Mouse (Mus musculus) stomach, embryonic 16.5 days (tissue): ENCODE data around the gene Insig1. TPM values are rescaled to one million over a fixed set of nuclear protein-coding genes. Genes with fewer than 3 reads are reported as not detected.

ENCODE experiments used
- ATAC-seq: fragments of 200-750 bp; cut with Nextera tagmentation; 2 replicates; pipeline ENCODE4 v1.8.0; 2017; ENCODE audit warnings: moderate number of reproducible peaks, moderate TSS enrichment; ENCODE audit not compliant: insufficient read depth, low FRiP score
- H3K27ac ChIP-seq: fragments of 300-500 bp; sonication (generic); 2 replicates; pipeline ENCODE4 v1.5.1; 2014; ENCODE audit warnings: low read length
- H3K27me3 ChIP-seq: fragments of 300-500 bp; sonication (generic); 2 replicates; pipeline ENCODE4 v1.6.1; 2014; ENCODE audit warnings: low read length, control low read depth, mixed read lengths; ENCODE audit not compliant: control insufficient read depth, insufficient read depth
- H3K36me3 ChIP-seq: fragments of 300-500 bp; sonication (generic); 2 replicates; pipeline ENCODE4 v1.6.1; 2014; ENCODE audit warnings: low read length; ENCODE audit not compliant: control insufficient read depth, insufficient read depth
- H3K4me1 ChIP-seq: fragments of 300-500 bp; sonication (generic); 2 replicates; pipeline ENCODE4 v1.6.1; 2014; ENCODE audit warnings: low read length, control low read depth, mixed read lengths; ENCODE audit not compliant: control insufficient read depth, insufficient read depth
- H3K4me2 ChIP-seq: fragments of 300-500 bp; sonication (generic); 2 replicates; pipeline ENCODE4 v1.6.1; 2014; ENCODE audit warnings: low read depth, low read length, mixed read lengths
- H3K4me3 ChIP-seq: fragments of 300-500 bp; sonication (generic); replicated peaks from 2 replicates; pipeline ENCODE4 v1.5.1; 2014; ENCODE audit warnings: mild to moderate bottlenecking, low read length
- H3K9ac ChIP-seq: fragments of 300-500 bp; sonication (generic); 2 replicates; pipeline ENCODE4 v1.6.1; 2014; ENCODE audit warnings: low read length
- H3K9me3 ChIP-seq: fragments of 300-500 bp; sonication (generic); replicated peaks from 2 replicates; pipeline ENCODE4 v1.6.1; 2016; ENCODE audit warnings: low read length, control low read depth; ENCODE audit not compliant: control insufficient read depth
- WGBS: fragments of 180-500 bp; shearing (Covaris S2); extraction: QIAGEN DNeasy Blood & Tissue Kit; methylation state at CpG from one replicate; pipeline ENCODE4 v1.1.7; 2014; 5-methylcytosine and 5-hydroxymethylcytosine counted together
- polyA plus RNA-seq: library from polyadenylated mRNA; unstranded; fragments of >200 nt; fragmentation: Nextera tagmentation; extraction: Ambion mirVana; gene quantifications from 2 replicates; pipeline ENCODE4 v1.2.1, GENCODE M21; 2015

Gene Insig1
- polyA plus RNA-seq: 102 and 103 TPM in 2 replicates

GRCm38 (mm10) chr5:28070828-28071455 lies at the start of gene Insig1:
TSS of gene Insig1 (plus strand) at chr5:28071363.
- H3K9me3 ChIP-seq: no peaks in the 10 kb centered on the region
- H3K27ac ChIP-seq: peak within 1 kb of the TSS; percentile 92
- H3K4me3 ChIP-seq: peak within 1 kb of the TSS; percentile 83
- H3K27me3 ChIP-seq: no peaks in the 10 kb centered on the region
- WGBS: under 1% methylated on average over 64 of the region's 64 CpGs
- peak within 1 kb of the TSS; percentile 65 for H3K4me2 ChIP-seq
- peak; percentile 96 for ATAC-seq
- peaks cover 15% of the 10 kb centered on the region for H3K4me1 ChIP-seq
- H3K9ac ChIP-seq: peak within 1 kb of the TSS; percentile 87
- H3K36me3 ChIP-seq: peaks cover 16% of the 10 kb centered on the region

GRCm38 (mm10) chr5:28023452-28023851 lies 47.7 kb upstream of the Insig1 start:
- Histone ChIP-seq H3K9ac (no peak overlapping the region), H3K4me1 (no peaks in the 10 kb centered on the region), H3K36me3 (no peaks in the 10 kb centered on the region), H3K9me3 (no peaks in the 10 kb centered on the region), H3K4me2 (no peak overlapping the region), H3K4me3 (no peak overlapping the region), H3K27me3 (no peaks in the 10 kb centered on the region), H3K27ac (no peak overlapping the region)
- ATAC-seq: no peak
- WGBS: 39% methylated on average over 2 of the region's 2 CpGs

GRCm38 (mm10) chr5:28031577-28032236 lies 39.5 kb upstream of the Insig1 start:
- WGBS: 80% methylated on average over 3 of the region's 3 CpGs
- Histone ChIP-seq H3K27me3 (no peaks in the 10 kb centered on the region), H3K36me3 (no peaks in the 10 kb centered on the region), H3K4me3 (no peak overlapping the region), H3K27ac (no peak overlapping the region), H3K9ac (no peak overlapping the region), H3K9me3 (no peaks in the 10 kb centered on the region), H3K4me2 (no peak overlapping the region), H3K4me1 (peaks cover 2% of the 10 kb centered on the region; the same call in 1 of the 2 replicates)
- no peak for ATAC-seq

- peaks cover 14% of the 10 kb centered on the region for H3K4me1 ChIP-seq
- H3K27me3 ChIP-seq: no peaks in the 10 kb centered on the region
- H3K27ac ChIP-seq: no peak overlapping the region
- H3K4me2 ChIP-seq: no peak overlapping the region
- ATAC-seq: no peak
- H3K4me3 ChIP-seq: no peak overlapping the region
- 84% methylated on average over 10 of the region's 10 CpGs for WGBS
- H3K36me3 ChIP-seq: no peaks in the 10 kb centered on the region
- no peak overlapping the region for H3K9ac ChIP-seq
- H3K9me3 ChIP-seq: no peaks in the 10 kb centered on the region
Observed at GRCm38 (mm10) chr5:28032866-28033265, 38.3 kb upstream of the Insig1 start.

- Histone ChIP-seq H3K4me1 (peaks cover 18% of the 10 kb centered on the region), H3K36me3 (no peaks in the 10 kb centered on the region), H3K4me2 (no peak overlapping the region), H3K9me3 (no peaks in the 10 kb centered on the region), H3K9ac (no peak overlapping the region), H3K4me3 (no peak overlapping the region), H3K27ac (no peak overlapping the region), H3K27me3 (no peaks in the 10 kb centered on the region)
- WGBS: 85% methylated on average over 5 of the region's 5 CpGs
- ATAC-seq: no peak
Observed at GRCm38 (mm10) chr5:28033281-28033680, 37.9 kb upstream of the Insig1 start.

DNA sequence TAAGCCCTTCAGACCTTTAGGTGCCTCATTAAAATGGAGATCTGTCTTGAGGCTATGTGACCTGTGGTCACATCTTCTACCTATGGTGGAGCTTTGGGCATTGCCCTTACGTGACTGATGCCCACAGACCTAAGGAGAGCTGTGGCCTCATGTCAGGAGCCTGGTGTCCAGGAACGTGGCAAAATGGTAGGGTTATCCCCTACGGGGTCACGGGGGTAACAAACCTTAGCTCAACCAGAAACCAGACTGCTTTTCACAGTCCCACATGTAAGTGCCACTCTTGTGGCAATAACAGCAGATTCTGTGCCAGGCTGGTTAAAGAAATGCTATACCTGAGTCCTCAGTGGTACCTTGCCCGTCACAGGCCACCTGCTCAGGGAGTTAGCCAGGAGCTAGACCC lies 37.3 kb upstream of the Insig1 start:
- Histone ChIP-seq H3K9ac (no peak overlapping the region), H3K27me3 (no peaks in the 10 kb centered on the region), H3K9me3 (no peaks in the 10 kb centered on the region), H3K4me3 (no peak overlapping the region), H3K4me2 (no peak overlapping the region), H3K27ac (no peak overlapping the region), H3K36me3 (no peaks in the 10 kb centered on the region), H3K4me1 (peaks cover 21% of the 10 kb centered on the region)
- WGBS: 84% methylated on average over 5 of the region's 5 CpGs
- no peak for ATAC-seq

DNA sequence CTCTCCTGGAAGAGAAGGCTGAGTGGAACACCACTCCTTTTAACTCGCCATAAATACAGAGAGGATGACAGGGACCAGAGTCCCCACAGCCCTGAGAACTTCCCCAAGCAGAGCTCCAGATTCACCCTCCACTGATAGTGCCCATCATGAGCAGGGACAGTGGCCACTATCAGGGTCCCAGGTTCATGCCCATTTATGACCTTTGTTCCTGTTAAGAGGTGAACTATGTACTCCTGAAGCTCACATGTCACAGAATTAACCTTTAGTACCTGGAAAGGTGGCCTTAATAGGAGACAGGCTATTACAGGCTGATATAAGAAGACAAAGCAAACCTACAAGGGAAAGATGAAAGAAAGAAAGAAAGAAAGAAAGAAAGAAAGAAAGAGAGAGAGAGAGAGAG lies 35.2 kb upstream of the Insig1 start:
- H3K4me3 ChIP-seq: no peak overlapping the region
- H3K36me3 ChIP-seq: no peaks in the 10 kb centered on the region
- WGBS: 65% methylated on average over 1 of the region's 1 CpGs
- H3K4me2 ChIP-seq: no peak overlapping the region
- no peaks in the 10 kb centered on the region for H3K9me3 ChIP-seq
- H3K27me3 ChIP-seq: no peaks in the 10 kb centered on the region
- H3K27ac ChIP-seq: no peak overlapping the region
- ATAC-seq: no peak
- H3K9ac ChIP-seq: no peak overlapping the region
- peaks cover 21% of the 10 kb centered on the region for H3K4me1 ChIP-seq

DNA sequence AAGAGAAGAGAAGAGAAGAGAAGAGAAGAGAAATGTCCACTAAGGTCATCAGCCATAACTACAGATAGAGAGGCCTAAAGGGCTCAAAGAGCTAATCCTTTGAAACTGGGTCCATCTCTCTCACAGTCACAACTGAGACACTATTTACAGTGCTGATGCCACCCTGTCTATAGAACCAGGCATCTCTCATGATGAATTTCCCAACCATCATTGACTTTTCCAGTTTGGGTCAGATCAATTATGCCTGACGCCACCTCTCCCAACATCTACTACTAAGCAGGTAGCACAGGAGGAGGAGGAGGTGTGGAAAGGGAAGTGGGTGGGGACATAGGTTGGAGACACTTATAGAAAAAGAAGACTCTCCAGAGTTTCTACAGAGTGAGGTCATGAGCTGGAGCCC lies 34.6 kb upstream of the Insig1 start:
- H3K4me3 ChIP-seq: no peak overlapping the region
- H3K4me1 ChIP-seq: peaks cover 21% of the 10 kb centered on the region
- 0 out of 2 replicates have a peak overlapping the region, but pooled peaks have one; percentile 57 for H3K27ac ChIP-seq
- no peaks in the 10 kb centered on the region for H3K27me3 ChIP-seq
- no peaks in the 10 kb centered on the region for H3K9me3 ChIP-seq
- WGBS: 79% methylated on average over 1 of the region's 1 CpGs
- no peak overlapping the region for H3K4me2 ChIP-seq
- ATAC-seq: no peak
- H3K9ac ChIP-seq: no peak overlapping the region
- H3K36me3 ChIP-seq: no peaks in the 10 kb centered on the region

DNA sequence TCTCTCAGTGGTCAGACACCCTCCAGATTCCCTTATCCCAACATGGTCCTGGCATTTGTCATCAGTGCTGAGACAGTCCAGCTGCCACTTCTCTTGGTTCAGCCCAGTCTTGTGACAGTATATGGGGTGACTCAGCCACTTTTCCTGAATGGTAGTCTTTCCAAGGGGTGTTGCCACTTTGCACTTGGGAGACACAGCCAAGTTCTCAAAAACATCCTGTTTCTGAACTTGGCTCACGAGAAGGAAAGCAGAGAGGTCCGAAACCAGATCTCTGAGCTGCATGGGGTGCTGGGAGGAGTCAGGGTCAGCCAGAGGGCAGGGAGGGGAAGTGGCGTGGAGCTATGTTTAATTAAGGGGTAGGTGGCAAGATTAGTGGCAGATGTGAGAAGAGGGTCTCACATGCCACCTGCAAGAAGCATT lies 34.0 kb upstream of the Insig1 start:
- H3K4me2 ChIP-seq: peak overlapping the region; percentile 13; the same call in 1 of the 2 replicates
- H3K4me3 ChIP-seq: no peak overlapping the region
- no peaks in the 10 kb centered on the region for H3K27me3 ChIP-seq
- no peak overlapping the region for H3K9ac ChIP-seq
- 5% methylated on average over 3 of the region's 3 CpGs for WGBS
- H3K9me3 ChIP-seq: no peaks in the 10 kb centered on the region
- peak overlapping the region; percentile 57 for H3K27ac ChIP-seq
- H3K4me1 ChIP-seq: peaks cover 21% of the 10 kb centered on the region
- no peaks in the 10 kb centered on the region for H3K36me3 ChIP-seq
- ATAC-seq: peak; percentile 49; the same call in 1 of the 2 replicates
